Mouse (Mus musculus): ENCODE data around the gene Susd4.

Gene Susd4

DNA sequence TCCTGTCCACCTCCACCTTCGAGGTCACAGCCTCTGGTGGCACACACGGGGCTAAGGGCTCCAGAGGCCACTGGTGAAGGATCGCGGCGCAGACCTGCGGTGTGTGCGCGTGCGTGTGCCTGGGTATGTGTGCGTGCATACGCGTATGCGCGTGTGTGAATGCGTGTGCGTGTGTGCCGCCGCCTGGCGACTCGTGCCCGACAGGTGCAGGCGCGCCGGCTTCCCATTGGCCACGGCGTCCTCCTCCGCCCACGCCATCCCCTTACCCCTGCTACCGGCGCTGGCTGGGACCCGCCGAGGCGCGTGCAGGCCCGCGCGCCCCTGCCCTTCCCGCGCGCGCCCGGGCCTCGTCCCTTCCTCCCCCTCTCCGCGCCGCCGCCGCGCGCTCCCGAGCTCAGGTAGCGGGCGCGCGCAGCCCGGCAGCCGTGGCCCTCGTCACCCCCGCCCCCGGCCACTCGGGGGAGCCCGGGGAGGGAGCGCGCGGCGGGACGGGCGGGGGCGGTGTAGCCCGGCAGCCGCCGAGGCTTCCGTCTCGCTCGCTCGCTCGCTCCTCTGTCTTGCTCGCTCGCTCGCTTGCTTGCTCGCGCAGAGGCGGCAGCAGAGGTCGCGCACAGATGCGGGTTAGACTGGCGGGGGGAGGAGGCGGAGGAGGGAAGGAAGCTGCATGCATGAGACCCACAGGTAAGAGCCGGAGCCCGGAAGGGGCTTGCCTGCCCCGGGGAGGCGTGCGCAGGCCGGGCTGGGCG, at the start of gene Susd4:
Gene Susd4 (plus strand): TSS at position 145 of the 746 bp plus-strand sequence.
- DNase-seq (ENCODE audit: low read depth, low spot score), result no peak
- Histone ChIP-seq H3K27me3 (ENCODE audit: control insufficient read depth, insufficient read depth, low read length, poor library complexity, severe bottlenecking) (no peaks in the 10 kb centered on the region), H3K36me3 (ENCODE audit: control insufficient read depth, insufficient read depth, low read length, poor library complexity, severe bottlenecking) (no peaks in the 10 kb centered on the region)

DNA sequence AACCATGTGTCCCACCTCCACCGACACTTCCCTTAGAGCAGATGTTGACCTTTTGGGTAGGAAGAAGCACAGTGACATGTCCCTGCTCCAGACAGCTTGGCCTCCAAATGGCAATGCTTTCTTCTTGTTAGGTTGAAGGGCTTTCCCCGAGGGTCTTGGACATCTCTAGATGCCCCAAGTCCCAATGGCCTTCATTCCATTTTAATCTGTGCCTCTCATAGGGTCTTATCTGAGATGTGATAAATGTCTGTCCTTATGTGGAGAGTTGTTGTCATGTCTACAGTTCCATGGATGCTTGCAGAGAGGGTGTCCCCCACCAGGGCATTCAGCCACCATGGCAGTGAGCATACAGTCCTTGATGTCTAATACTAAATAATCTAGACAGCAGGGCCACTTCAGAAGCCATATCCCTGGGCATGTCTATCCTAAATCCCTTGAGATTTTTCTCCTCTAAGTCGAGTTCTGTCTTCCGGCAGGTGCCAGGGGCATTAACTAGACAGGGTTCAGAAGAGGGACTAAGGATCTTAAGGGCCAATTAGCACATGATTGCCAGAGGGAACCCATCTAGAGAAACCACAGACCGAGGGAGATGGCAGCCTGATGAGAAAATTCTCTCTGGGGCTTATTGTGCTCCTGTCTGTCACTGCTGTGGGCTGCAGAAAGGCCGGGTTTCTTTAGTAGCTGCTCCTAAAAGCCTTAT, 49.3 kb upstream of the Susd4 start:
- H3K36me3 ChIP-seq (ENCODE audit: control insufficient read depth, insufficient read depth, low read length, poor library complexity, severe bottlenecking), result no peaks in the 10 kb centered on the region
- DNase-seq (ENCODE audit: low read depth, low spot score), result no peak

DNA sequence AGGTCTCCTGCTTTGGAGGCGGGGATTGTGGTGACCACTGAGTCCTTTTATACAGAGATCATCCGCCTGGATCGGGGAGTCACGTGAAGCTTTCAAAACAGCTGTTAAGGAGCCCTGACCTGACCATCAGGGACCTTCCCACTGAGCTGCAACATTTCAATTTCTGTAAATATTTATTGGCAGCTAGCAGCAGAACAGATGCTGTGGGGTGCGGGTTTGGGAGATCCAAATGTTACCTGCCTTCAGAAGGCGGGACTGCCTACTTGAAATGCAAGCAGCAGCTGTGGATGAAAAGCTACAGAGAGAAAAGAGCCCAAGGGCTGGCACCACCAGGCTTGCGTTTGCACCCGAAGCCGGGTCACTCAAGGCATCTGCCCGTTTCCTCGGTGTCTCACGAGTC, 36.1 kb upstream of the Susd4 start:
- Histone ChIP-seq H3K36me3 (ENCODE audit: control insufficient read depth, insufficient read depth, low read length, poor library complexity, severe bottlenecking) (no peaks in the 10 kb centered on the region), H3K27me3 (ENCODE audit: control insufficient read depth, insufficient read depth, low read length, poor library complexity, severe bottlenecking) (no peaks in the 10 kb centered on the region)
- no peak for DNase-seq (ENCODE audit: low read depth, low spot score)

More for the DNA sequence above, 49.3 kb upstream of the Susd4 start:
- H3K27me3 ChIP-seq (ENCODE audit: control insufficient read depth, insufficient read depth, low read length, poor library complexity, severe bottlenecking), result no peaks in the 10 kb centered on the region

DNA sequence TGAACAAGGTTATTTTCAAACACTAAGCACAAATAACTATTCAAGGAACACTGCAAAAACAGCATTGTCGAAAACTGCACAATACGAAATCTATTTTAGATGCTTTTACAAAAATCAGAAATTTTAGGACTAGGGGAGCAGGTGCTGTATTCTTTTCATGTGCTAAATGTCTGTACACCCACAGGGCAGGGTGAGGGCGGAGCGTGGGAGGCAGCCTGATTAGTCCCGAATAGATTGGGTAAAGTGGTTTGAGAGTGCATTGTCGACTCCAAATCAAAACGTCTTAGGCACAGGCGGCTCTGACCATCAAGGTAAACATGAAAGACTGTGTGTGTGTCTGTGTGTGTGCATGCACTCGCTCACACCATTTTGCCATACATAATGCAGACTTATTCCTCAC, 34.7 kb upstream of the Susd4 start:
- no peaks in the 10 kb centered on the region for H3K27me3 ChIP-seq (ENCODE audit: control insufficient read depth, insufficient read depth, low read length, poor library complexity, severe bottlenecking)
- DNase-seq (ENCODE audit: low read depth, low spot score), result no peak
- H3K36me3 ChIP-seq (ENCODE audit: control insufficient read depth, insufficient read depth, low read length, poor library complexity, severe bottlenecking), result no peaks in the 10 kb centered on the region

DNA sequence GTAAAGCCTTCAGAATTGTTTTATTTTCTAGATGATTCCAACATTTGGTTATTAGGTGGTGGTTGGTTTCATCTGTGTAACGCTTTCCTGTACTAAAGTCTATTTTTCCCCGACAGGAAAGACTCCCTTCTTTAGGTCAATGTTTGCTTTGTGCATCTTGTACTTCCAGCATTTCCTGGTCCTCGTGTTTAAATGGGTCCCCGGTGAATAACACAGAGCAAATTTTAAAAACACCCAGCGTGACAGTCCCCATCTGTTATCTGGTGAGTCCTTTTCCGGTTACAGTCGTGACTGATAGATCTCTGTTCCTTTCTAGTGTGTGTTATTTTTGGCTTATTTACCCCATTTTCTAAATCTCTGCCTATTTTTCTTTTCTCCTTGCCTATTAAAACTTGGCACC, 31.0 kb upstream of the Susd4 start:
- no peaks in the 10 kb centered on the region for H3K27me3 ChIP-seq (ENCODE audit: control insufficient read depth, insufficient read depth, low read length, poor library complexity, severe bottlenecking)
- no peaks in the 10 kb centered on the region for H3K36me3 ChIP-seq (ENCODE audit: control insufficient read depth, insufficient read depth, low read length, poor library complexity, severe bottlenecking)
- DNase-seq (ENCODE audit: low read depth, low spot score), result no peak

DNA sequence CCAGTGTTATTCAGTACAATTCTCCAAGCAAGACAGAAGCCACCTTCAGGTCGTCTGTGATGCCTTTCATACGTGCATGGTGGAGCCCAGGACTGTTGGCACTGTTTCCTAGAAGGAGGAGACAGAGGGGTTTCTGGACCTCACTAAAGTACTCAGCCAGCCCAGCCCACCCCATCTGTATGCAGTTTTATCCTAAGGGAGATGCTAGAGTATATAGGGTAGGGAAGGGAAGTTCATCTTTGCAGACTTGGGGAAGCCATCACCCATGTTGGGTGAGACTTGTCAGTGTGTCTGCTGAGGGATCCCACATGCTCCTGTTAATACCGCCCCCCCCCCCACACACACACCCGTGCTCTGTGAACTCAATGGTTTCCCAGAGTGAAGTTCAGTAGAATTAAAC, 27.8 kb upstream of the Susd4 start:
- Histone ChIP-seq H3K36me3 (ENCODE audit: control insufficient read depth, insufficient read depth, low read length, poor library complexity, severe bottlenecking) (no peaks in the 10 kb centered on the region), H3K27me3 (ENCODE audit: control insufficient read depth, insufficient read depth, low read length, poor library complexity, severe bottlenecking) (no peaks in the 10 kb centered on the region)
- DNase-seq (ENCODE audit: low read depth, low spot score), result no peak

DNA sequence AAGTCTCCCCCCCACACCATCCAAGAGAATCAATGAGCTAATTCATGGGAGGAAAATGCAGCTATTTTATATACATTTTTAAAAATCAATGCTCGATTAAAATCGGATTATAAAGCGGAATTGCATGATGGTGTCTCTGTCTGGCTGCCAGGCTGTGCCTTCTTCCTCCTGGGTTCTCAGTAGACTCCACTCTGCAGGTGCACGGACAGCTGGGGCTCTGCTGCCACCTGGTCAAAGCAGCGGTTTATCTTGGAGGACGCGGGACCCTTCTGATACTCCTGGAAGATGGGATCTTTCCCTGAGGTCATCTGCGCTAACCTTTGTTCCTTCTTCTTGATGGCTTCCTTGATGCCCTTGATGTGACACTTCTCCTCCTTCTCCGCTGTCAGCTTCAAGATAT, 16.6 kb upstream of the Susd4 start:
- Histone ChIP-seq H3K36me3 (ENCODE audit: control insufficient read depth, insufficient read depth, low read length, poor library complexity, severe bottlenecking) (no peaks in the 10 kb centered on the region), H3K27me3 (ENCODE audit: control insufficient read depth, insufficient read depth, low read length, poor library complexity, severe bottlenecking) (no peaks in the 10 kb centered on the region)
- no peak for DNase-seq (ENCODE audit: low read depth, low spot score)

DNA sequence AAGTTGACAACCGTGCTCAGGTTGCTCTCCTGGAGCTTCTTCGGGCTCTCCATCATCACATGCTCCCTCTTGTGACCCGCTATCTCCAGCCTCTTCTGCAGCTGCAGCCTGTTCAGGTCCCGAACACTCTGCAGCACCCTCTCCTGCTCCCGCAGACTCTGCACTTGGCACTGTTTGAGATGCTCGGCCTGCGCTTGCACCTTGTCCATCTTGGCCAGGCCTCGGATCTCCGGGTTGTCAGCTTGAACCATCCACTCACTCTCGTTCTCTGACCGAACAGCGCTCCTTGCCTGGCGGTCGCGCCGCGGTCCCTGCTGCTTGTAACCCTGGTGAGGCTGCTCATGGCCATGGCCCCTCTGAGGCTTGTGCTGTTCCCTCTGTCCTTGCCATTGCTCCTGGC, 15.8 kb upstream of the Susd4 start:
- DNase-seq (ENCODE audit: low read depth, low spot score), result no peak

DNA sequence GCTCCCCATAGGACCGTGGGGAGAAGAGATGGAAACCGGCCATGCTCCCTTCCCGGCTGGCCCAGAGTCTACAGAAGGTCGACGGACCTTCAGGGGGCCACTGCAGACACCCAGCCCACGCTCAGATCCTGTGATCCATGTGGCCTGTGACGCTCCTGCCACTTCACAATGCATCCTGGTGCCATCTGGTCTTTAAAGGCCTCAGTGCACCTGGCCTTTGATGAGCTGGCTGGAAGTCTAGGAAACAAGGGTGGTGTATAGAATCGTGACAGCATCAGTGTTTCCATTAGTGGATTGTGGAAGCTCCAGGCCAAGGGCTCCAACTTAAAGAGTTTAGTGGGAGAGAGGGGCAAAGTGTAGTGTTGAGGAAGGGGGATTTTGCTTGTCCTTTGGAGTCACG, 14.6 kb upstream of the Susd4 start, which contains the start of gene Ccdc185:
Gene Ccdc185 (minus strand): TSS at position 101 of the 400 bp plus-strand sequence.
- no peak for DNase-seq (ENCODE audit: low read depth, low spot score)
- Histone ChIP-seq H3K36me3 (ENCODE audit: control insufficient read depth, insufficient read depth, low read length, poor library complexity, severe bottlenecking) (no peaks in the 10 kb centered on the region), H3K27me3 (ENCODE audit: control insufficient read depth, insufficient read depth, low read length, poor library complexity, severe bottlenecking) (no peaks in the 10 kb centered on the region)

More for the DNA sequence above, 15.8 kb upstream of the Susd4 start:
- H3K27me3 ChIP-seq (ENCODE audit: control insufficient read depth, insufficient read depth, low read length, poor library complexity, severe bottlenecking), result no peaks in the 10 kb centered on the region
- H3K36me3 ChIP-seq (ENCODE audit: control insufficient read depth, insufficient read depth, low read length, poor library complexity, severe bottlenecking), result no peaks in the 10 kb centered on the region

DNA sequence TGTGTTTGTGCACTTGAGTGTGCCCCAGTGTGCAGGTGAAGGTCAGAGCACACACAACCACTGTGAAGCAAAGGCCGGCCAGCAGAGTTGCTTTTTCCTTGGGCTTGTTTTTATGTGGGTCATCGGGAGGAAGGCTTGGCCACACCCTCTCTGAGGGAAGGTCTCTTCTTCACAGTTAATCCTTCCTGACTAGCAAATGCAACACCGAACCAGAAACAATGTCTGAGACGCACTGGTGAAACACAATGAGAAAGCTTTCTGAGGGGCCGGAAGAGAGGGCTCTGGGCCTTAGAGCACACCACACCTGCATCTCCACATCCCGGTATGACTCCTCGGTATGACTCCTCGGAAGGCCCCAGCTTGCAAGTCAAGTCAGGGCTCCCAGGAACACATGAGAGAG, 12.4 kb upstream of the Susd4 start:
- DNase-seq (ENCODE audit: low read depth, low spot score), result no peak
- no peaks in the 10 kb centered on the region for H3K36me3 ChIP-seq (ENCODE audit: control insufficient read depth, insufficient read depth, low read length, poor library complexity, severe bottlenecking)
- no peaks in the 10 kb centered on the region for H3K27me3 ChIP-seq (ENCODE audit: control insufficient read depth, insufficient read depth, low read length, poor library complexity, severe bottlenecking)

DNA sequence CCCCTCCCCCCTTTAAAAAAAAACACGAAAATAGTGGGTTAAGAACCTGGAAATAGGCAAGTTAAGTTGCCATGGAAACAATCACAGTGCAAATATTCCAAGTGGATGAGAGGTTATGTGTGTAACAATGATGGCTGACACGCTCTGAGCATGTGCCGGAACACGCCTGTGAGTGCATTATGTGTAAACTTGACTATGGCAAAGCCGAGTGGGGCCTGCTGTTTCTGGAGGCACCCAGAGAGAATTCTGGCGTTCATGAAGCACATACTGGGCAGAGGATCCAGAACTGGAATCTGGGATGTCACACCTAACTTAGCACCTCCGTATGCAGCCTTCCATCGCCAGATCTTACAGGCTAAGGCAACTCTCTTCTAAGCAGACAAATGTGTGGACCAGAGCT, 10.0 kb upstream of the Susd4 start:
- Histone ChIP-seq H3K36me3 (ENCODE audit: control insufficient read depth, insufficient read depth, low read length, poor library complexity, severe bottlenecking) (no peaks in the 10 kb centered on the region), H3K27me3 (ENCODE audit: control insufficient read depth, insufficient read depth, low read length, poor library complexity, severe bottlenecking) (no peaks in the 10 kb centered on the region)
- DNase-seq (ENCODE audit: low read depth, low spot score), result no peak

DNA sequence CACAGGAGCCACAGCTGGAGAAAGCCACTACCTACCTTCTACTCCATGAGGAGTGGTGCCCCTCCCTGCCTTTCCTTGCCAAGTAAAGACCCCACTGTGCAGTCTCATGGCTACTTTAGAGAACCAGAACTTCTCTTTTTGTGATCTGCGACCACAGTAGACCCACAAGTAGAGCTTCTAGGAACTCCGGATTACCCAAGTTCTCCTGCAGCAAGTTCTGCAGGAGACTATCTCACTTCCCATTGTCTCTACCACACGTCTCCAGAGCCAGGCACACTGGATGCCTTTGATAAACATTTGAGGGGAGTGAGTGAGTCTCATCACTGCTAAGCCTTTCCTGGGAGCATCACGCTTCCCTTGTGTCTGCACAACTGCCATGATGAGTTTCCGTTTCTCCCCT, 8.8 kb upstream of the Susd4 start:
- DNase-seq (ENCODE audit: low read depth, low spot score), result no peak
- no peaks in the 10 kb centered on the region for H3K36me3 ChIP-seq (ENCODE audit: control insufficient read depth, insufficient read depth, low read length, poor library complexity, severe bottlenecking)
- H3K27me3 ChIP-seq (ENCODE audit: control insufficient read depth, insufficient read depth, low read length, poor library complexity, severe bottlenecking), result no peaks in the 10 kb centered on the region

DNA sequence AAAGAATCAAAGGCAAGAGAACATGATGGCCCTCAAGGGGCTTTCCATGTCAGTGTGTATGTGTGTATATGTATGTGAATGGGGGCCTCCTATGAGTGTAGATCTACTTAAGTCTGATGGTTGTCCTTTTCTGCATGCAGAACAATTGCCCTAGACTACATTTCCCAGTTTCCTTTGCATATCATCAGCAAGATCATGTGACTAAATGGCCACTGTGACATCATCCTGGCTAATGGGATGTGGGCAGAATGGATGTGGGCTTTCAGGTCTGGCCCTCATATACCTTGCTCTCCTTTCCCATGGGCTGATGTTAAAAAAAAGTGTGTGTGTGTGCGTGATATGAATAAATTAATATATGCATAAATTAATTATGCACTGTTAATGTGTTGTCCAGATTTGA, 4.9 kb upstream of the Susd4 start:
- no peaks in the 10 kb centered on the region for H3K27me3 ChIP-seq (ENCODE audit: control insufficient read depth, insufficient read depth, low read length, poor library complexity, severe bottlenecking)
- no peak for DNase-seq (ENCODE audit: low read depth, low spot score)
- no peaks in the 10 kb centered on the region for H3K36me3 ChIP-seq (ENCODE audit: control insufficient read depth, insufficient read depth, low read length, poor library complexity, severe bottlenecking)

DNA sequence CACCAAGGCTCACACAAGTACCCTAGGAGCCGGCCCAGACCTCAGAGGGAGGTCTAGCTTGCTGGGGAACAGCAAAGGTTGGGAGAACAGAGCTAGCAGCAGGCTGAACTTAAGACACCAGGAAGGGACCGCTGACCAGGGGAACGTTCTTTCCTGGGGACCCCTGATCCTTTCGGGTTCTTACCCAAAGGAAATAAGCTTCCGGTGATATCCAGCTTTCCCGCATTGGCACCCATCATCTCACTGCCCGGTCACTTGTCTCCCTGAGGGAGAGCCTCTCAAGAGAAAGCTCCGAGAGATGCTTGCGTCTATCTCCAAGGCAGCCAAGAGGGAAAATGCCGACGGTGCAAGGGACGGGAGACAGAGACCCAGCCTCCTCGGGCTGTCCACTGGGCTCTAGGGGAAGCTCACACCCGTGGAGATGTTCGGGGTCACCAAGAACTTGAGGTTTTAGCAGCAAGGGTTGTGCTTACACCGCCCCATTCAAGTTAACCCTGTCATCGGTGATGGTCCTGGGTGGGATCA, 407 bp upstream of the Susd4 start:
- no peak for DNase-seq (ENCODE audit: low read depth, low spot score)

DNA sequence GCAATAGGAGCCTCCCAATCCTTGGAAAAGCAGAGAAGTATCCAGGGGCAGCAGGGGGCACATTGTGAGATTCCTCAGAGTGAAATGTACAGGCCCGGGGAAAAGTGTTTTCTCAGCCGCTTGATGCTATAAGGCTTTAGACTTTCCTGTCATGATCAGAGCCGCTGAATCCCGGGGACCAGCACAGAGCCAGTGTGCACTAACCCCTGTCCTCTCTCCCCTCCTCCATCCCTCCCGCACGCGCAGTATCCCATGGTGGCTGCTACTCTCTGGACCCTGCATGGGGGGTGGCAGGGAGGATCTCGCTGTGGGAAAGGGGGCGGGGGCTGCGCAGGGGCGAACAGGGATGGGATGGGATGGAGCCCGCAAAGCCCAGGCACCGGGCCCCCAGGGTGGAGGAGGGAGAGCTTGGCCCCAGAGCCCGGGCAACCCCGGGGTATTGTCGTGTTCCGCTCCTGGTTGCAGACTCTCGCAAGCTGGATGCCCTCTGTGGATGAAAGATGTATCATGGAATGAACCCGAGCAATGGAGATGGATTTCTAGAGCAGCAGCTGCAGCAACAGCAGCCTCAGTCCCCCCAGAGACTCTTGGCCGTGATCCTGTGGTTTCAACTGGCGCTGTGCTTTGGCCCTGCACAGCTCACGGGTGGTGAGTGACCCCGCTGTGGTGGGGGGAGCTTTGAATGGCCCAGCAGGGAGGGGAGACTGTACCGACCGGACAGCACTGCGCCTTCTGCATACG, 1.1 kb downstream of the Susd4 start:
- DNase-seq (ENCODE audit: low read depth, low spot score), result no peak
- no peaks in the 10 kb centered on the region for H3K27me3 ChIP-seq (ENCODE audit: control insufficient read depth, insufficient read depth, low read length, poor library complexity, severe bottlenecking)
- no peaks in the 10 kb centered on the region for H3K36me3 ChIP-seq (ENCODE audit: control insufficient read depth, insufficient read depth, low read length, poor library complexity, severe bottlenecking)

More for the DNA sequence above, 407 bp upstream of the Susd4 start:
- H3K36me3 ChIP-seq (ENCODE audit: control insufficient read depth, insufficient read depth, low read length, poor library complexity, severe bottlenecking), result no peaks in the 10 kb centered on the region
- no peaks in the 10 kb centered on the region for H3K27me3 ChIP-seq (ENCODE audit: control insufficient read depth, insufficient read depth, low read length, poor library complexity, severe bottlenecking)

Data from splenic B cell, adult 2 months (primary cell).